Mouse (Mus musculus) kidney, adult 2 months (tissue): ENCODE measurements around the gene Prkar1a. TPM values are rescaled to one million over a fixed set of nuclear protein-coding genes. Genes with fewer than 3 reads are reported as not detected.

ENCODE experiments used
- DNase-seq: peaks from one replicate; pipeline ENCODE4 v3.0.0; 2021
- H3K27ac ChIP-seq: fragments of 200-500 bp; 2 replicates; pipeline ENCODE4 v1.5.1; 2012; ENCODE audit warnings: low read depth, low read length, control low read depth, inconsistent platforms; ENCODE audit not compliant: insufficient read depth
- H3K27me3 ChIP-seq: fragments of 200-500 bp; replicated peaks from 2 replicates; pipeline ENCODE4 v1.6.1; 2012; ENCODE audit warnings: mild to moderate bottlenecking, moderate library complexity, low read length, inconsistent platforms; ENCODE audit not compliant: control insufficient read depth, insufficient read depth
- H3K36me3 ChIP-seq: fragments of 200-500 bp; 2 replicates; pipeline ENCODE4 v1.6.1; 2012; ENCODE audit warnings: mild to moderate bottlenecking, moderate library complexity, low read length, inconsistent platforms; ENCODE audit not compliant: control insufficient read depth, insufficient read depth
- H3K4me1 ChIP-seq: fragments of 200-500 bp; 2 replicates; pipeline ENCODE4 v1.6.1; 2011; ENCODE audit warnings: low read length; ENCODE audit not compliant: control insufficient read depth, insufficient read depth
- H3K4me3 ChIP-seq: fragments of 200-500 bp; 2 replicates; pipeline ENCODE4 v1.5.1; 2011; ENCODE audit warnings: mild to moderate bottlenecking, low read depth, low read length, control low read depth; ENCODE audit not compliant: insufficient read depth
- CTCF ChIP-seq: fragments of 200-500 bp; conservative IDR thresholded peaks from 2 replicates; pipeline ENCODE4 v1.5.1; 2011; ENCODE audit warnings: low read depth, mild to moderate bottlenecking, control low read depth, low read length, moderate library complexity, mixed read lengths; ENCODE audit not compliant: insufficient read depth, insufficient read length
- POLR2A ChIP-seq: fragments of 200-500 bp; IDR thresholded peaks from one replicate; pipeline ENCODE4 v1.6.1; 2011; ENCODE audit warnings: low read depth, low read length, control low read depth
- WGBS: fragments of 180-500 bp; shearing (Covaris S2); methylation state at CpG from one replicate; pipeline ENCODE4 v1.1.7; 2018; 5-methylcytosine and 5-hydroxymethylcytosine counted together
- polyA plus RNA-seq: library from polyadenylated mRNA; depleted of rRNA; stranded (reverse); fragments of >200 nt; gene quantifications from 2 replicates; pipeline ENCODE4 v1.2.3, GENCODE M21; 2012

The Prkar1a gene
- polyA plus RNA-seq, 1 experiment: 102 TPM

DNA sequence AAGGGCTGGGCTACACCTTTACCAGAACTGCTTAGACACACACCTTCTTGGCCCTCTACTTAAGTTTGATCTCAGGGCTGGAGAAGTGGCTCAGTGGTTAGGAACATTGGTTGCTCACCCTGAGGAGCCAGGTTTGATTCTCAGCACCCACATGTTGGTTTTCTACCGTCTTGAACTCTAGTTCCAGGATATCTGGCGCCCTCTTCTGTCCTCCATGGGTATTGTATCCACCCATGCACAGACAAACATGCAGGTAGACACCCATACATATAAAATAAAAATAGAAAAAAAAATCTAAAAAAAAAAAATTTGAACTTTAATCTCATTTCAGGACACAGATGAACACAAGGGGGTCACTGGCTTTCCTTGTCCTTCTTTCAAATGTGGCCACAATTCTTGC, 50.6 kb downstream of the Prkar1a start:
- WGBS: 81% methylated on average over 2 of the region's 2 CpGs

DNA sequence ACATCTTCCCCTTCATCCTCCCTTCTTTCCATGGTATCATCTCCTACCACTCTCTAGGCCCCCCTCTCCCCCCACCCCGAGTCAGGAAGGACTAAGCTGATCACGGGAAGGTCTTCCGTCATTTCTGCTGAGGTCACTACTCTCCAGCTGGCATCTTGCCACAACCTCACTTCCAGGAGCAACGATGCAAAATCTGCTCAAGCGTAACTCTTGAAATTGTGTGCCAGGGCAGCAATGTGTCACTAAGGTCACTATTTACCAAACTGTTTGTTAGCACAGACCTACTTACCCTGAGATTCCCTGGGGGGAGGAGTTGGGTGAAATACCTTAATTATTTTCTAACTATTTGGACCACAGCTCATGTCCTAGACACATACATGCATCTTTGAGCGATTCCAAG, 51.6 kb downstream of the Prkar1a start:
- no peak overlapping the region for H3K4me3 ChIP-seq
- H3K36me3 ChIP-seq: no peaks in the 10 kb centered on the region
- TF ChIP-seq CTCF: no peak
- peak; percentile 93 for DNase-seq
- peaks cover 16% of the 10 kb centered on the region for H3K4me1 ChIP-seq
- 12% methylated on average over 6 of the region's 6 CpGs for WGBS
- H3K27ac ChIP-seq: no peak overlapping the region; the same call in 1 of the 2 replicates
- no peaks in the 10 kb centered on the region for H3K27me3 ChIP-seq

More for the DNA sequence above, 50.6 kb downstream of the Prkar1a start:
- DNase-seq: no peak
- Histone ChIP-seq H3K4me1 (peaks cover 16% of the 10 kb centered on the region), H3K36me3 (no peaks in the 10 kb centered on the region), H3K4me3 (no peak overlapping the region), H3K27ac (no peak overlapping the region), H3K27me3 (no peaks in the 10 kb centered on the region)
- no peak for TF ChIP-seq POLR2A
- TF ChIP-seq CTCF: no peak

DNA sequence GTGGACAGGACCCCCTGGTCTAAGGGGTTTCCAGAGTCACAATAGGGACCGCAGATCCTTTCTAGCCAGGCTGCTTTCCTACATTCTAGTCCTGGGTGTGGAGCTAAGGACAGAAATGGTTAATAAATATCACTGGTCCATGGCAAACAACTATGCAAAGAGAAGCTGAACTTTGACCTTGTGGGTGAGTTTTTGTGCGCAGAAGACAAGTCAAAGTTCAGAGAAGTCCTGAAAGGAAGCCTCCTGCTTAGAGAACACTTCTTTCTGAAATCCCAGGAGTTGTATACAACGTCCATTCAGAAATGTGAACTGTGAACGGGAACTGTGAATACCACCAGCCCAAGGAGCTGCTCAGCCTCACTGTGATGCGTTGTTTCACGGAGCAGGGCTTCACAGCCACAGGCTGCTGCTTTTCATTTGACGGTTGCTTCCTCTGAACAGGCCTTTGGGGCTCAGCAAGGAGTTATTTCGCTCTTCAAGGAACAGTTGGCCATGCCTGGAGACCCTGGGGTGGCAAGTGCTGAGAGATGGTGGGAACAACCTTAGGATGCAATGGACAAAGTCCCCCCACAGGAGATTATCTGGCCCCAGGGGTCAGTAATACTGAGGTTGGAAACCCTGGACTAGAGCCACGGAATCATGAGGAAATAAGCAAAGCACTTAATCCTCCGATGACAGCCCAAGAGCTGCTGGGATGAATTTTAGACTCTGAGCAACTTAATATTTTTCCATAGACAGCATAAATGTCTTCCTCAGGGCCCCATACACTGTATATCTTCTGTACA, 53.0 kb downstream of the Prkar1a start:
- Histone ChIP-seq H3K4me3 (no peak overlapping the region), H3K27me3 (no peaks in the 10 kb centered on the region), H3K36me3 (no peaks in the 10 kb centered on the region), H3K27ac (peak overlapping the region; percentile 56), H3K4me1 (peaks cover 16% of the 10 kb centered on the region)
- WGBS: 40% methylated on average over 10 of the region's 10 CpGs
- no peak for TF ChIP-seq POLR2A
- TF ChIP-seq CTCF: no peak
- DNase-seq: peak; percentile 85

DNA sequence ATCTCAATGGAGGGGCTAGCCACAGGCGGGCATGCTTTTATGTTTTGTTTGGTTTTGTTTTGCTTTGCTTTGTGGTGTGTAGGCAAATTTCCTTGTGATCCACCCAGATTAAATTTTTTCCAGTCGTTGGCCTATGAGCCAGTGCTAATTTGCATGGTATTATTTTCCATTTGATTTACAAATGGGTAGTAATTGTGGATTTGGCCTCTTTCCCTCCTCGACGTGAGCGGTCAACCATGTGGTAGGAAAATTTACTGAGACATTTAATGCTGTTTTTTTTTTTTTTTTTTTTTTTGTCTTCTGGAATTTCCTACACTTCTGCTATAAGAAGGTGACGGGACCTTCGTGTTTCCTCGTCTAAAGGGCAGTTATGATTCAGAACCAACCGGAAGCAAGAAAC, 54.6 kb downstream of the Prkar1a start:
- 16% methylated on average over 9 of the region's 9 CpGs for WGBS
- H3K27ac ChIP-seq: no peak overlapping the region

DNA sequence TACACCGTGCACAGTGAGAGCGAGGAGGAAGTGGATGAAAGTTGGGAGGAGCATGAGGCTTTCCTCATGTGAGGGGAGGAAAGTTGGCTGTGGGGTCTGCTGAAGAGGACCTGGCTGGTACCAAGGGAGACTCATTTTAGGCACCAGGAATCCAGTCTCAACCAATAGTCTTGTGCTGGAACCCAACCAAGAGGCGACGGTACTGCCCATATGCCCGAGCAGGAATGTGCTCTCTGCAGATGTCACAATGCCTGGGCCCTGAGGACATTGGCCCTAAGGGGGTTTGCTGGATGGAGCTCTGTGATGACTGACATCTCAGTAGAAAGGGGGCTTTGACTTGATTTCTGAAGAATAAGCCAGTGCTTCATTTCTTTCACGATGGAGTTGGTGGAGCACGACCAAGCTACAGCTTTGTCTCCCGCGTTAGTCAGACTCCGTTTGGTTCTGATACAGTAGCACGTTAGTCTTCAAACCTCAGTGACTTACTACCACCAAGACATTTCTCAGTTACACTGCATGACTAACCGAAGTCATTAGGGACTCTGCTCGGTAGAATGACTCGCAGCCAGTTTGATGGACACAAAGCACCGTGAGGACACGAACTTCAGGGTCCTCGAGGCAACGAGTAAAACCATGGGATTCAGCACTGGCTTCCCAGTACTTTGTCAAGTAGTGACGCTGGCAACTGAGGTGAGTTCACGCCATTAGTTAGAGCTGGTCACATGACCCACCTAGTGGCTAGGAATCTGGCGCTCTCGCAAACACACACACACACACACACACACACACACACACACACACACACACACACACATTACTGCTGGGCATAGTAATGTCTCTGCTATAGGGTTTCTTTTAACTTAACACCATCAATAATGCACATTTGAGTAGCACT, 55.4 kb downstream of the Prkar1a start:
- TF ChIP-seq POLR2A (no peak), CTCF (no peak)
- Histone ChIP-seq H3K36me3 (no peaks in the 10 kb centered on the region), H3K27ac (no peak overlapping the region), H3K27me3 (no peaks in the 10 kb centered on the region), H3K4me3 (no peak overlapping the region), H3K4me1 (peaks cover 16% of the 10 kb centered on the region)
- WGBS: 47% methylated on average over 22 of the region's 22 CpGs
- no peak for DNase-seq

More for the DNA sequence above, 54.6 kb downstream of the Prkar1a start:
- no peaks in the 10 kb centered on the region for H3K36me3 ChIP-seq
- H3K27me3 ChIP-seq: no peaks in the 10 kb centered on the region
- peak; percentile 50 for DNase-seq
- no peak for TF ChIP-seq POLR2A
- no peak for TF ChIP-seq CTCF
- H3K4me1 ChIP-seq: peaks cover 16% of the 10 kb centered on the region
- H3K4me3 ChIP-seq: no peak overlapping the region

DNA sequence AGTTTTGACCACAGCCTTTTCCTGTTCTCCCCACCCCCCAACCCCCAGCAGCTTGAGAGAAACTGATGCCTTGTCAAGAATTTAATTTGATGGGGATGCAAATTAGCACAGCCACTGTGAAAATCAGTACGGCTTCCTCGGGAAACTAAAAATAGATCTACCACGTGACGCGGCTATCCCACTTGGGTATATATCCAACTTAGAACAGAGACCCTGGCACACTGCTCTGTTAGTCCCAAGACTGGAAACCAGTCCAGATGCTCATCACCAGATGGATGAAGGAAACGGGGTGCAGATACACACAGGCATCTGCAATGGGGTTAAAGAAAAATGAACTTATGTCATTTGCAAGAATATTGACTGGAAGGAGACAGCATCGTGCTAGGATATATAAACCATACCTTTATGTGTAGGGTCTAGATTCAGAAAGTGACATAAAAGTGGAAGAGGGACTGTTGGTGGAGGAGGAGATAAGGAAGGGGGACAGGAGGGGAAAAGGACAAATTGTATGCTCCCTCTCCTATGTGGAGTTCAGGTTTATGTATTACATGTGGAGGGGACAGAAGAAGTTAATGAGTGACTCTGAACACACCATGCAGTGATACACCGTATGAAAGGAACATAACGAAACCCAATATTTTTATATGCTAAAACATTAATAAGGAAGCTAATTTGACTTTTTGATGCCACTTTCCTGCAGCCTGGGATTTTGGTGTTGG, 56.3 kb downstream of the Prkar1a start:
- no peaks in the 10 kb centered on the region for H3K27me3 ChIP-seq
- no peak overlapping the region for H3K27ac ChIP-seq
- H3K36me3 ChIP-seq: no peaks in the 10 kb centered on the region
- H3K4me1 ChIP-seq: peaks cover 16% of the 10 kb centered on the region
- no peak for DNase-seq
- TF ChIP-seq POLR2A (no peak), CTCF (no peak)
- H3K4me3 ChIP-seq: no peak overlapping the region
- 53% methylated on average over 9 of the region's 9 CpGs for WGBS
